Mouse (Mus musculus): ENCODE data around the gene Rab4a. TPM values are rescaled to one million over a fixed set of nuclear protein-coding genes. Genes with fewer than 3 reads are reported as not detected.

Gene Rab4a
- polyA plus RNA-seq, 1 experiment from 2014 or later: 42.3 TPM

- peaks cover 78% of the 10 kb centered on the region for H3K36me3 ChIP-seq
- ATAC-seq (ENCODE audit: insufficient number of reproducible peaks, low FRiP score): no peak
- no peaks in the 10 kb centered on the region for H3K27me3 ChIP-seq (replicated peaks)
- H3K4me2 ChIP-seq: no peak overlapping the region
- WGBS: 88% methylated on average over 13 of the region's 13 CpGs
- H3K9ac ChIP-seq: no peak overlapping the region
- H3K4me3 ChIP-seq: no peak overlapping the region
- H3K4me1 ChIP-seq (replicated peaks): no peaks in the 10 kb centered on the region
- peaks cover 3% of the 10 kb centered on the region; the same call in 1 of the 2 replicates for H3K9me3 ChIP-seq (replicated peaks)
- H3K27ac ChIP-seq (ENCODE audit: poor library complexity, severe bottlenecking): no peak overlapping the region
These were observed 21.7 kb downstream of the Rab4a start for GRCm38 (mm10) chr8:123827523-123827922.

DNA sequence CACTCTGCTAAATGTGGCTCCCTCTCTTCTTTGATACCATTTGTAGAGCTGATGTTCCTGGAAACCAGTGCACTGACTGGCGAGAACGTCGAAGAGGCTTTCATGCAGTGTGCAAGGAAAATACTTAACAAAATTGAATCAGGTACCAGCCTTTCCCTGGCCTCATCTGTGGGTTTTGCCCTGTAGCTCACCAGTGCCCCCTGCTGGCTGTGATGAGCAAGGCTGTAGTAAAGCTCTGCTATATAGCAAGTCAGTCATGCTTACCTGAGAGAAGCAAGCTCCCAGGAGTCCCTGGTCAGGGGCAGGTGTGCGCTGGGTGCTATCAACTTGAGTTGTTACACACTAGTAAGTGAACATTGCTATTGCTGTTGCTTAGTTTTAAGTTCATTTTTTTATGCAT is 27.0 kb downstream of the Rab4a start:
- no peak overlapping the region for H3K27ac ChIP-seq (ENCODE audit: poor library complexity, severe bottlenecking)
- WGBS: 97% methylated on average over 4 of the region's 4 CpGs
- H3K9ac ChIP-seq: no peak overlapping the region
- no peak overlapping the region for H3K4me3 ChIP-seq
- H3K4me1 ChIP-seq (replicated peaks): no peaks in the 10 kb centered on the region
- H3K36me3 ChIP-seq: peaks cover 91% of the 10 kb centered on the region
- H3K9me3 ChIP-seq (replicated peaks): no peaks in the 10 kb centered on the region
- H3K4me2 ChIP-seq: no peak overlapping the region
- ATAC-seq (ENCODE audit: insufficient number of reproducible peaks, low FRiP score): no peak
- H3K27me3 ChIP-seq (replicated peaks): no peaks in the 10 kb centered on the region

- Histone ChIP-seq H3K27ac (ENCODE audit: poor library complexity, severe bottlenecking) (no peak overlapping the region), H3K4me3 (no peak overlapping the region), H3K9me3 (replicated peaks) (no peaks in the 10 kb centered on the region), H3K4me1 (replicated peaks) (no peaks in the 10 kb centered on the region), H3K9ac (no peak overlapping the region), H3K27me3 (replicated peaks) (no peaks in the 10 kb centered on the region), H3K4me2 (no peak overlapping the region), H3K36me3 (peaks cover 65% of the 10 kb centered on the region)
- 54% methylated on average over 9 of the region's 9 CpGs for WGBS
- ATAC-seq (ENCODE audit: insufficient number of reproducible peaks, low FRiP score): no peak
These were observed 29.7 kb downstream of the Rab4a start for GRCm38 (mm10) chr8:123835451-123835850.

GRCm38 (mm10) chr8:123836354-123836753 is 30.6 kb downstream of the Rab4a start:
- 88% methylated on average over 6 of the region's 6 CpGs for WGBS
- no peak overlapping the region for H3K4me2 ChIP-seq
- H3K9me3 ChIP-seq (replicated peaks): no peaks in the 10 kb centered on the region
- no peak for ATAC-seq (ENCODE audit: insufficient number of reproducible peaks, low FRiP score)
- H3K4me3 ChIP-seq: no peak overlapping the region
- no peak overlapping the region for H3K9ac ChIP-seq
- no peak overlapping the region for H3K27ac ChIP-seq (ENCODE audit: poor library complexity, severe bottlenecking)
- no peaks in the 10 kb centered on the region for H3K27me3 ChIP-seq (replicated peaks)
- peaks cover 56% of the 10 kb centered on the region for H3K36me3 ChIP-seq
- no peaks in the 10 kb centered on the region for H3K4me1 ChIP-seq (replicated peaks)

DNA sequence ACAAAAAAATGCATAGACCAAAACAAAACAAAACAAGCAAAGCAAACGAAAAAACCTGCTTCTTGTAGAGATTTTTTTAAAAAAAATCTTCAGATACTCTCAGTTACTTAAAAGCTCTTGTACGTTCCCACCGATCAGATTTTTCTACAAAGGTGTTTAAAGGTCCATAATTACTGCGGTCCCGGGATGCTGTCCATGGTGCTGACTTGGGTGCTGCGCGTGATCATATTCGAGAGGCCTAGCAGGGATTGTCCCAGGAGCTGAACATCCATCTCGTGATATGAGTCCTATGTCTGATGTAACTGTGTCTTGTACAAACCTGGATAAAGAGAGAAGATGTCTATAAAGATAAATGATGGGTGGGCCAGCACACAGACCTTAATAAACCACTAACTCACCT is 32.7 kb downstream of the Rab4a start:
- Histone ChIP-seq H3K9me3 (replicated peaks) (no peaks in the 10 kb centered on the region), H3K27me3 (replicated peaks) (no peaks in the 10 kb centered on the region), H3K36me3 (peaks cover 46% of the 10 kb centered on the region), H3K4me2 (no peak overlapping the region), H3K4me3 (no peak overlapping the region), H3K27ac (ENCODE audit: poor library complexity, severe bottlenecking) (no peak overlapping the region), H3K9ac (no peak overlapping the region), H3K4me1 (replicated peaks) (no peaks in the 10 kb centered on the region)
- ATAC-seq (ENCODE audit: insufficient number of reproducible peaks, low FRiP score): no peak
- WGBS: 62% methylated on average over 9 of the region's 9 CpGs

DNA sequence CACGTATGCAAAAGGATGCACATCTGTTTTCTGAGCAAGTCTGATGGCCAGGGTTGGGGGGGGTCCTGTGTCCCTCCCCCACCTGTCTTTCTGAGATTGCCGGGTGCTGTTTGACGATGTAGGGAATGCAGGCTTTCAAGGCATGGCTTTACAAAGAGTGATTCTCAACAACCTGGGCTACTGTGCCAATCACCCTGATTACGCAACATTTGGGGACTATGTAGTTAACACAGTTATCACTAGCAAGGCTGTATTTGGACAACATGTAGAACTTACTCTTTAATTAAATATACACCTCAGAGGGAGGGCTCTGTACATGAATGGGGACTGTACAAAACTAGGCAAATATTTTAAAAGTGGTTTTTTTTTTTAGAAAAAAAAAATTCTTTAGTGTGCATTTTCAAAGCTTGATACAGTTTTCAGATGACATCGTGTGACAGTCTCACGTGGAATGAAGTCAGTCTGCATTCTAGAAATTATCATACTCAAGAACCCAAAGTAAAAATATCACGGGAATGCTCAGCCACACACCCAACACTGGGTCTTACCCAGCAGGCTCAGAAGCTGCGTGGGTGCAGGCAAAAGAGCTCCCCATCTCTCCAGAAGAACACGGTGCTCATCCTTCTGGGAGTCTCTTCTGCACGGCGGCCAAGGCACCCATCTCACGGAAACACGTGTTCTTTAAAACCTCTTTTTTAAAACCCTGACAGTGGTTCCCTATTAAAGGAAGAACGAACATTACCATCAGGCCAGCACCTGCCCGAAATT is 35.0 kb downstream of the Rab4a start:
- H3K9me3 ChIP-seq (replicated peaks): no peaks in the 10 kb centered on the region
- peaks cover 24% of the 10 kb centered on the region for H3K36me3 ChIP-seq
- no peaks in the 10 kb centered on the region for H3K27me3 ChIP-seq (replicated peaks)
- no peak overlapping the region for H3K4me3 ChIP-seq
- H3K9ac ChIP-seq: no peak overlapping the region
- H3K4me1 ChIP-seq (replicated peaks): no peaks in the 10 kb centered on the region
- no peak overlapping the region for H3K27ac ChIP-seq (ENCODE audit: poor library complexity, severe bottlenecking)
- no peak for ATAC-seq (ENCODE audit: insufficient number of reproducible peaks, low FRiP score)
- H3K4me2 ChIP-seq: no peak overlapping the region
- 89% methylated on average over 15 of the region's 15 CpGs for WGBS

GRCm38 (mm10) chr8:123842086-123842485 is 36.3 kb downstream of the Rab4a start:
- 84% methylated on average over 12 of the region's 12 CpGs for WGBS
- H3K36me3 ChIP-seq: peaks cover 16% of the 10 kb centered on the region; the same call in 1 of the 2 replicates
- no peaks in the 10 kb centered on the region for H3K27me3 ChIP-seq (replicated peaks)
- no peak overlapping the region for H3K4me2 ChIP-seq
- ATAC-seq (ENCODE audit: insufficient number of reproducible peaks, low FRiP score): no peak
- H3K4me3 ChIP-seq: no peak overlapping the region
- H3K4me1 ChIP-seq (replicated peaks): no peaks in the 10 kb centered on the region
- H3K9me3 ChIP-seq (replicated peaks): no peaks in the 10 kb centered on the region
- H3K9ac ChIP-seq: no peak overlapping the region
- H3K27ac ChIP-seq (ENCODE audit: poor library complexity, severe bottlenecking): no peak overlapping the region

- H3K27ac ChIP-seq (ENCODE audit: poor library complexity, severe bottlenecking): no peak overlapping the region
- no peak overlapping the region for H3K4me3 ChIP-seq
- H3K4me1 ChIP-seq (replicated peaks): no peaks in the 10 kb centered on the region
- H3K9me3 ChIP-seq (replicated peaks): no peaks in the 10 kb centered on the region
- H3K4me2 ChIP-seq: no peak overlapping the region
- H3K36me3 ChIP-seq: 0 out of 2 replicates have a peak, but pooled peaks cover 10% of the 10 kb centered on the region
- ATAC-seq (ENCODE audit: insufficient number of reproducible peaks, low FRiP score): no peak
- 82% methylated on average over 7 of the region's 7 CpGs for WGBS
- H3K9ac ChIP-seq: no peak overlapping the region
- H3K27me3 ChIP-seq (replicated peaks): no peaks in the 10 kb centered on the region
These were observed 38.6 kb downstream of the Rab4a start for GRCm38 (mm10) chr8:123844341-123844740.

GRCm38 (mm10) chr8:123845114-123845513 is 39.3 kb downstream of the Rab4a start:
- H3K9me3 ChIP-seq (replicated peaks): no peaks in the 10 kb centered on the region
- H3K4me3 ChIP-seq: no peak overlapping the region
- H3K36me3 ChIP-seq: 0 out of 2 replicates have a peak, but pooled peaks cover 10% of the 10 kb centered on the region
- no peaks in the 10 kb centered on the region for H3K4me1 ChIP-seq (replicated peaks)
- H3K4me2 ChIP-seq: no peak overlapping the region
- no peak for ATAC-seq (ENCODE audit: insufficient number of reproducible peaks, low FRiP score)
- H3K9ac ChIP-seq: no peak overlapping the region
- 86% methylated on average over 13 of the region's 13 CpGs for WGBS
- H3K27ac ChIP-seq (ENCODE audit: poor library complexity, severe bottlenecking): no peak overlapping the region
- no peaks in the 10 kb centered on the region for H3K27me3 ChIP-seq (replicated peaks)

GRCm38 (mm10) chr8:123845991-123846390 is 40.2 kb downstream of the Rab4a start:
- Histone ChIP-seq H3K27me3 (replicated peaks) (no peaks in the 10 kb centered on the region), H3K4me1 (replicated peaks) (no peaks in the 10 kb centered on the region), H3K4me2 (no peak overlapping the region), H3K27ac (ENCODE audit: poor library complexity, severe bottlenecking) (no peak overlapping the region), H3K9ac (no peak overlapping the region), H3K36me3 (0 out of 2 replicates have a peak, but pooled peaks cover 10% of the 10 kb centered on the region), H3K9me3 (replicated peaks) (no peaks in the 10 kb centered on the region), H3K4me3 (no peak overlapping the region)
- no peak for ATAC-seq (ENCODE audit: insufficient number of reproducible peaks, low FRiP score)
- 91% methylated on average over 10 of the region's 10 CpGs for WGBS

GRCm38 (mm10) chr8:123846509-123846908 is 40.7 kb downstream of the Rab4a start:
- H3K4me3 ChIP-seq: no peak overlapping the region
- WGBS: 86% methylated on average over 12 of the region's 12 CpGs
- no peaks in the 10 kb centered on the region for H3K9me3 ChIP-seq (replicated peaks)
- 0 out of 2 replicates have a peak, but pooled peaks cover 10% of the 10 kb centered on the region for H3K36me3 ChIP-seq
- no peaks in the 10 kb centered on the region for H3K27me3 ChIP-seq (replicated peaks)
- no peak overlapping the region for H3K4me2 ChIP-seq
- no peak overlapping the region for H3K27ac ChIP-seq (ENCODE audit: poor library complexity, severe bottlenecking)
- ATAC-seq (ENCODE audit: insufficient number of reproducible peaks, low FRiP score): no peak
- no peak overlapping the region for H3K9ac ChIP-seq
- no peaks in the 10 kb centered on the region for H3K4me1 ChIP-seq (replicated peaks)

DNA sequence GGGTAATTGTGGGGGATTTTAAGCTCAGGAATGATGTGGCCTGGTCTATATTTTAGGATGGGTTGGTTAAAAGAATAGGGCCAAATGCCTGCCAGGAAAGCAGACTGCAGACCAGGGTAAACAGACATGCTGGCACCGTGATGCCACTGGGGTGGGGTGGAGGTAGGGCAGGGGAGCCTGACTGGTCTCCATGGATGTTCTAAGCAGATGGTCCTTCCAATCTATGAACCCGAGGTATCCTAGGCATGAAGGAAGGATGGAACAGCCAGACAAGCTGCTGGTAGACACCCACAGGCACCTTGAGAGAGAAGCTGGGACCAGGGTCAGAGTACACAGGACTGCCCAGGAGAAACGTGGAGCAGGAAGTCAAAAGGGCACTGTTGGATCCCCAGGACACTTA is 41.8 kb downstream of the Rab4a start:
- Histone ChIP-seq H3K4me2 (no peak overlapping the region), H3K9ac (no peak overlapping the region), H3K4me3 (no peak overlapping the region), H3K27me3 (replicated peaks) (no peaks in the 10 kb centered on the region), H3K36me3 (0 out of 2 replicates have a peak, but pooled peaks cover 1% of the 10 kb centered on the region), H3K27ac (ENCODE audit: poor library complexity, severe bottlenecking) (no peak overlapping the region), H3K9me3 (replicated peaks) (no peaks in the 10 kb centered on the region), H3K4me1 (replicated peaks) (no peaks in the 10 kb centered on the region)
- ATAC-seq (ENCODE audit: insufficient number of reproducible peaks, low FRiP score): no peak
- 68% methylated on average over 3 of the region's 3 CpGs for WGBS

Data from heart, embryonic 12.5 days (tissue).